Mouse (Mus musculus): ENCODE data around the gene Pde4d.

The Pde4d gene

GRCm38 (mm10) chr13:109568638-109569468, 1119.1 kb downstream of the Pde4d start:
- DNase-seq (ENCODE audit: low read depth) = no peak

GRCm38 (mm10) chr13:109569491-109569890, 1119.7 kb downstream of the Pde4d start:
- no peak for DNase-seq (ENCODE audit: low read depth)

GRCm38 (mm10) chr13:109576725-109577124, 1127.0 kb downstream of the Pde4d start:
- no peak for DNase-seq (ENCODE audit: low read depth)

GRCm38 (mm10) chr13:109577454-109577853, 1127.7 kb downstream of the Pde4d start:
- no peak for DNase-seq (ENCODE audit: low read depth)

- DNase-seq (ENCODE audit: low read depth) = no peak
These were observed 1128.2 kb downstream of the Pde4d start for GRCm38 (mm10) chr13:109577901-109578300.

- DNase-seq (ENCODE audit: low read depth) = no peak
These were observed 1131.7 kb downstream of the Pde4d start for GRCm38 (mm10) chr13:109581284-109582070.

- DNase-seq (ENCODE audit: low read depth) = no peak
These were observed 1140.3 kb downstream of the Pde4d start for GRCm38 (mm10) chr13:109590048-109590447.

- no peak for DNase-seq (ENCODE audit: low read depth)
These were observed 1142.5 kb downstream of the Pde4d start for GRCm38 (mm10) chr13:109592192-109592797.

GRCm38 (mm10) chr13:109599711-109600110, 1150.0 kb downstream of the Pde4d start:
- no peak for DNase-seq (ENCODE audit: low read depth)

GRCm38 (mm10) chr13:109604017-109604416, 1154.3 kb downstream of the Pde4d start:
- no peak for DNase-seq (ENCODE audit: low read depth)

GRCm38 (mm10) chr13:109605140-109605539, 1155.4 kb downstream of the Pde4d start:
- DNase-seq (ENCODE audit: low read depth) = no peak

GRCm38 (mm10) chr13:109609106-109609804, 1159.5 kb downstream of the Pde4d start:
- DNase-seq (ENCODE audit: low read depth) = no peak

GRCm38 (mm10) chr13:109609805-109610187, 1160.0 kb downstream of the Pde4d start:
- DNase-seq (ENCODE audit: low read depth) = peak; percentile 50

- DNase-seq (ENCODE audit: low read depth) = peak; percentile 11
These were observed 1161.0 kb downstream of the Pde4d start for GRCm38 (mm10) chr13:109610772-109611171.

- DNase-seq (ENCODE audit: low read depth) = no peak
These were observed 1165.6 kb downstream of the Pde4d start for GRCm38 (mm10) chr13:109615213-109615784.

- DNase-seq (ENCODE audit: low read depth) = peak; percentile 43
These were observed 1166.1 kb downstream of the Pde4d start for GRCm38 (mm10) chr13:109615785-109616281.

- DNase-seq (ENCODE audit: low read depth) = no peak
These were observed 1169.5 kb downstream of the Pde4d start for GRCm38 (mm10) chr13:109619158-109619657.

GRCm38 (mm10) chr13:109622207-109622606, 1172.5 kb downstream of the Pde4d start:
- no peak for DNase-seq (ENCODE audit: low read depth)

GRCm38 (mm10) chr13:109623201-109623600, 1173.5 kb downstream of the Pde4d start:
- DNase-seq (ENCODE audit: low read depth) = no peak

GRCm38 (mm10) chr13:109624772-109625349, 1175.1 kb downstream of the Pde4d start:
- no peak for DNase-seq (ENCODE audit: low read depth)
